Mouse (Mus musculus): ENCODE data around the gene Piezo1. TPM values are rescaled to one million over a fixed set of nuclear protein-coding genes. Genes with fewer than 3 reads are reported as not detected.
A peak's percentile ranks its signal among the peaks of the same experiment; 100 is the strongest.

Piezo1 gene
- total RNA-seq, 2 experiments from 2014 or later = 3.2 to 3.5 TPM

DNA sequence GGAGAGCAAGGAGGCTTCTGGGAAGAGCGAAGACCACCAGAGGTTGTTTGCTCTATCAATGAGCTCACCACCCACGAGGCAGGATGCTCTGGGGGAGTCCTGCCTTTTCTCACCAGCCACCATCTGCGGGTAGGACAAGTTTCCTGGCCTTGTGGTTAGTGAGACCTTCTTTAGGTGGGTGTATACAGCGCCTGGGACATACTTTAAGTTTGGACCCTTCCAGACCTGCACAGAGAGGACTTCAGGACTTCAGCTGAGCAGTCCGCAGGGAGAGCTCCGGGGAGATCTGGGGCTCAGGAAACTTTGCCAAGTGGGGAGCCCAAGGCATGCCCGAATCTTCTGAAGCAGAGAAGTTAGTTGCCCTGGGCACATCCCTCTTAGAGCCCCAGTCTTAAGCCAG lies 91.1 kb downstream of the Piezo1 start:
- DNase-seq (ENCODE audit: low spot score in 2 of 2) = no peak

GRCm38 (mm10) chr8:122459218-122459900 lies 91.8 kb downstream of the Piezo1 start:
- DNase-seq (ENCODE audit: low spot score in 2 of 2) = no peak

DNA sequence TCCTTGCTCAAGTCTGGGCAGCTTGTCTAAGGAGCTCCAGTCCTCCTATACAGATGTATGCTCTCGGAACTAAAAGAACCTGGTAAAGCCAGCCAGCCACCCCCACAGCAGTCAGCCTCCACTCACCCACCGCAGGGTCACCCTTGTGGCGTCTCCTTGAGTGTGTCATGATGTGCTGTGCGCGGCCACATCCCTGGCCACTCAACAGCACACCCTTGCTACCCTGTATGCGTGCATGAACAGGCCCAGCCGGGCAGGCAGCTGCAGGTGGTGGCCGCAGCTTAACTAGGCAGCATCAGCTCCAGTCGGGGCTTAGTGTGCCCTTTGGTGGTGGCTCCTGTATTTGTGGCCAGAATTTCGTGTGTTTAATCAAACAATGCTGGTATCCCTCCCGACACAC lies 94.0 kb downstream of the Piezo1 start:
- DNase-seq (ENCODE audit: low spot score in 2 of 2) = no peak

GRCm38 (mm10) chr8:122454409-122454808 lies 96.7 kb downstream of the Piezo1 start:
- DNase-seq (ENCODE audit: low spot score in 2 of 2) = no peak

DNA sequence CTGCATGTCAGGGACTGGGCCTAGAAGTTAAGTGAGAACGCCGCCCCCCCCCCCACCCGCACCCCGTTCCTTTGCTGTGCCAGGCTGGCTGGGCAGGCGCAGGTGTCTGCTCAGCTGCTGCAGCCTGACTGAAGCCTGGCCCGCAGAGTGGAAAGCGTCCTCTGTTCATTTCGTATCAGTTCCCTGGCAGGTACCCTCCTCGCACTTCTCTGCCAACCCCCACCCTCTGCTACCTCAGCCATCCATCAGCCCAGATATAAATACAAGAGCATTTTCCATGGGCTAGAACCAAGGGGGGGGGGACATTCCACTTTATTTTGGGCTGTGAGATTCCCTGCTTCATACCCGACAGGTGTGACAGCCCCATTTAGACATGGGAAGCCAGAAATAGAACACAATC lies 99.0 kb downstream of the Piezo1 start:
- no peak for DNase-seq (ENCODE audit: low spot score in 2 of 2)

- no peak for DNase-seq (ENCODE audit: low spot score in 2 of 2)
Measured at GRCm38 (mm10) chr8:122451161-122451703, 99.9 kb downstream of the Piezo1 start.

GRCm38 (mm10) chr8:122445203-122445602 lies 105.9 kb downstream of the Piezo1 start:
- DNase-seq (ENCODE audit: low spot score in 2 of 2) = no peak

DNA sequence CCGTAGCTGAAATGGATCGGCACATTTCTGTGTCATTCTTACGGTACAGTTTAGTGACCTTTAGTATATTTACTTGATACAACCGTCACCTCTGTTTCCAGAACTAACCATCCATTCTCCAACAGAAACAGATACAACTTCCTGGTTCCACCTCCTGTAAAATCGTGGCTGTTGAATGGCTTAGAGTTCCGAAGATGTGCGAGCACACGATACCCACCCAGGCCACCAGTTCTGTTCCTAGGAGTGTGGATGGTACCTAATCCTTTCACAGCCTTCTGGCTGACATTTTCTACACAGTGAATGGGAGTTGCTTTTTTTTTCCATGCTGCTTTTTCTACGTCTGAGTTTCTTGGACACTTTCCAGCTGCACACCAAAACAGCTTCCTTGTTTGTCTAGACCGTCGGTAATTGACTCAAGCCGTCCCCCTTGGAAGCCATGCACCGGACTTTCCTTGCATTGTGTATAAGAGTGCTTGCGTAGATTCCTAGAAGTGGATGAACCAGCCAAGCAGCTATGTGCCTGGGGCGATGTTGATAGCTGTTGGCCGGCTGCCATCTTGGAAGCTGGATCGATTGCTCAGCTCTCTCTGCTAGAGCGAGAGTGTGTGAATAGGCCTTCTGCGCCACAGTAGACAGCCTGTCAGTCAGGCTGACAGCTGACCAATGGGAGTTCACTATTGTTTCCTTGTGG lies 106.9 kb downstream of the Piezo1 start:
- peak; percentile 86 to 92 for DNase-seq (ENCODE audit: low spot score in 2 of 2)

DNA sequence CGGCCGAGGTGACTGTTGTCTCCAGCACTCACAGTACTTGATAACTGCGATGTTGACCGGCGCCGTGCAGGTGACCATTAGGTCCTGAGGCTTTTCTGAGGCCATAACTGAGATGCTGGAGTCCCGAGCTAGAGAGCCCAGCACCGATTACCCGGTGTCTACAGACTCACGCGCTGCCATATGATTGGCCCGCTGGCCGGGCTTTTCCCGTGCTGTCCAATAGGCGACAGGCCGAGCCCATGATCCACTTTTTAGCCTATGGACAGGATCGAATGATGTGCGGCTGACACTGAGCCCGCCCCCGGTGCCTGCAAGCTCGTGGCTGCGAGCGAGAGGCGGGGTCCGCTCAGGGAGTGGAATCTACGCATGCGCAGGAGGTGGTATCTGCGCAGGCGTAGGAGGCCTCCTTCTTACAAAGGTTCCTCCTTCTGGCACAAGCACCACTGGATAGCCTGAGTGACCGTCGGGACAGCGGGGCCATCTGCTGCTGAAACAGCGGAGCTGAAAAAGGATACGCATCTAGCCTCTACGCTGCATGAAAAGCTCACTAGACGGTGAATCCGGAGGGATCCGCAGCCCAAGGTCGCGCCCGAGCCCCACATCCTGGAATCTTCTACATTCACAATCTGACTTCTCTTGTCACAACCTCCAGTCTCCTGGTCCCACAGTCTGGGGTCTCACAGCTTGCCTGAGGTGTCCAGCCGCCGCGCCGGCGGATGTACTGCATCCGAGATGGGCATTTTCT lies 107.7 kb downstream of the Piezo1 start, which contains the start of gene Mvd:
Gene Mvd (minus strand): TSS at position 161 of the 745 bp plus-strand sequence.
- DNase-seq (ENCODE audit: low spot score in 2 of 2) = peak; percentile 99 to 100

GRCm38 (mm10) chr8:122442781-122443180 lies 108.3 kb downstream of the Piezo1 start:
- no peak for DNase-seq (ENCODE audit: low spot score in 2 of 2)

GRCm38 (mm10) chr8:122442356-122442755 lies 108.8 kb downstream of the Piezo1 start:
- no peak for DNase-seq (ENCODE audit: low spot score in 2 of 2)

DNA sequence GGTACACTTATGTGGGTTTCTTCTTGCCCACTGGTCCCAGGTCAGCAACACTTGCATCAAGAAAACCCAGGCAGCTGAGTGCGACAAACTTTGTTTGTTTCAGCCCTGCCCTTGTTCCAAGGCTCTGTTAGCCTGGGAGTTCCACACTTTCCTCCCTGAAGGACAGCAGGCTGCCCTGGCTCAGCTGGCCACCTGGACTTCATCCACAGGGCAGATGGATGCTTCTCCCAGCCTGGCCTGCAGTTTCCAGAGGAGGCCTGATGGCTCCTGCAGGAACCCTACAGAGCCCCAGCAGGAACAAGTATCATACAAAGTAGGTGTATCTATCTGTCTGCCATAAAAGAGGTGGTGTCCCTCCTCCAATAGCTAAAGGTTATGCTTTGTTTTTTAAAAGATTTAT lies 109.8 kb downstream of the Piezo1 start:
- no peak for DNase-seq (ENCODE audit: low spot score in 2 of 2)

- DNase-seq (ENCODE audit: low spot score in 2 of 2) = no peak
Measured at GRCm38 (mm10) chr8:122439336-122439735, 111.8 kb downstream of the Piezo1 start.

- DNase-seq (ENCODE audit: low spot score in 2 of 2) = no peak
Measured at GRCm38 (mm10) chr8:122437708-122438331, 113.3 kb downstream of the Piezo1 start.

DNA sequence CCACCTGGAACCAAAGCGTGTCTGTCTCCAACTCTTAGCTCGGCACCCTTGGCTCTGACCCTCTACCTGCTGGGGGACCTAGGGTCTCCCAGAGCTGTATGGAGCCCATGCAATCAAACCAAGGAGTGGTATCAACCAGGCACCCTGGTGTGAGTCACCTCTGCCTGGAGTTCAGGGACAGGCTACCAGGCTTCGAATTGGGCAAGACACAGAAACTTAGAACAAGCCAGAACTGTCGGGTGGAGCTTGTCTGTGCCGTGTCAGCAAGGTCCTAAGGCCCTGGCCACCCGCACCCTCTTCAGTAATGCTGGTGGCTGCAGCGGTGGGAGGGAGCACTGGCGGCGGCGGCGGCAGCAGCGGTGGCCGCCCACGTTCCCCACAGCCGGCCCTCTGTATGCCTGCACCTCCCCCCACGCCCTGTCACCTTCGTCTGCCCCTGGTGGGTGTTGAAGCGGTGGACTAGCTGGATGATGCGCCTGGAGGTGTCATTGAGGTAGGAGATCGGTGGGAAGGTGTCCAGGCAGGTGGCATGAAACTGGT lies 114.5 kb downstream of the Piezo1 start:
- DNase-seq (ENCODE audit: low spot score in 2 of 2) = no peak

GRCm38 (mm10) chr8:122436146-122436545 lies 115.0 kb downstream of the Piezo1 start:
- no peak for DNase-seq (ENCODE audit: low spot score in 2 of 2)

DNA sequence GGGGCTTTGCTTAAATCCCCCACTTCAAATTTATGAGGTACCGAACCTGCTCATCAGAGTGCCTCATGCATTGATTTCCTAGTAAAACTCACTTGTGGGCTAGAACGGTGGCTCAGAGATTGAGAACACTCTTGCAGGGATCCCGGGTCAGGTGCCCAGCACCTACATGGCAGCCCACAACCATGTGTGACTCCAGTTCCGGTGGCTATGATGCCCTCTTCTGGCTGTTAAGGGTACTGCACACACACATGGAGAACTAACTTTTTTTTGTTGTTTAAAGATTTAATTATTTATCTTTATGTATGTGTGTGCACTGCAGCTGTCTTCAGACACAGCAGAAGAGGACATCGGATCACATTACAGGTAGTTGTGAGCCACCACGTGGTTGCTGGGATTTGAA lies 115.8 kb downstream of the Piezo1 start:
- DNase-seq (ENCODE audit: low spot score in 2 of 2) = no peak

DNA sequence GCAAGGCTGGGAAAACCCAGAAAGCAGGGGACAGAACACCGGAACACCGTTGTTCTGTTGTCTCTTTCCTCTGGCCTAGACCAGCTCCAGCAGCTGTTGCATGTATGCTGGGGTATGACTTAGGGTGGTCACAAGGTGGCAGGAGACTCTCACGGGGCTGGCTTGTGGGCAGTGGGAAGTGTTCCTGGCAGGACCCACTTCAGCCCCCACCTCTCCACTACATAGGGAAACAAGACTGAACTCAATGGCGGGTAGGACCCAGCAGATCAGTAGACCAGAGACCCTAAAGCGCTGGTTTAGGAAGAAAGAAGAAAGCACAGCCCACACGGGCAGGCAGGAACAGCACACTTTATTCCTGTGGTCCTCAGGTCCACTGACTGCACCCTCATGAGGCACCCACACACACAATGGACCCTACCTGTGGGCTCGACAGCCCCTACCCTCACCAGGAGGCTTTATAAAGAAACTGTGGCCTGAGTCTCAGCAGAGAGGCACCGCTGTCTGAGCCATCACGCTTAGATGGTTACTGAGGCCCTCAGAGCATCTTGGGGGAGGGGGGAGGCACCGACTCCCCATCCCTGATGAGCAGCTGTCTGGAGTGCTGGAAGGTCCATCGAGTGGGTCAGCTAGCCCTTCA lies 117.7 kb downstream of the Piezo1 start:
- no peak for DNase-seq (ENCODE audit: low spot score in 2 of 2)

DNA sequence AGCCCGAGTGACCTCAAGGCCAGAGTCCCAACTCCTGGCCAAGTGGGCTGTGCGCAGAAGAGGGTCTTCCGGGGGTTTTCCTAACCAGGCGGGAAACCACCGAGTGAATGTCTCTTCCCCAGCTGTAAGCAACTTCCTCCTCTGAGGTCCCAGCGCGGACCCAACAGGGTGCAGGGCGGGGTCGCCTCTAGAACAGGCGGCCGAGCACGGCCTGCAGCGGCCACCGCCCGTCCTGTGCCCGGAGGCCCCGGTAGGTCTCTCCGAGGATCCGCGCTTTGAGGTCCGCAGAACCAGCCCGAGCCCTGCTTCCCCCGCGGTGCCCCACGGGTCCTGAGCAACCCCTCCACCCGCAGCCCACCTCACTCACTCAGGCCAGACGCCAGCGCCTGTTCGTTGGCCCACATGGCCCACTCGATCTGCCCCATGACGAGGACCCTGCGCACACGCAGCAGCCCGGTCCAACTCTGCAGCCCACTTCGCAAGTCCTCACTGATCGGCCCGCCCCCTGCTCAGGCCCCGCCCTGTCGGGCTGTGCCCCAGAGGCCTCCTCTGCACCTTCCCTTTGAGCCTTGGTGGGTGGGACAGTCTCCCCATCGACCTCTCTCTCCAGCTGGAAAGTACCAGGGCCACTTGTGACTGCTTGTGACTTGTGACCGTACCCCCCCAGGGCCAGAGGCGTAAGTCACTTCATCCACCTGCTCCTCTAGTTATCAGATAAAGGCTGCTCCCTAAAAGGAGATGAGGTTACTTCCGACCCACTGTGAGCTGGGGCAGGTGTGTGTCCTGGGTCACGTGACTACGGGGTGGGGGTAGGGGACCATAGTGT lies 118.5 kb downstream of the Piezo1 start, which contains the start of gene Cyba:
Gene Cyba (minus strand): TSS at position 488 of the 826 bp plus-strand sequence.
- DNase-seq (ENCODE audit: low spot score in 2 of 2) = no peak
